Mouse (Mus musculus): ENCODE data around the gene Acsf3.

DNA sequence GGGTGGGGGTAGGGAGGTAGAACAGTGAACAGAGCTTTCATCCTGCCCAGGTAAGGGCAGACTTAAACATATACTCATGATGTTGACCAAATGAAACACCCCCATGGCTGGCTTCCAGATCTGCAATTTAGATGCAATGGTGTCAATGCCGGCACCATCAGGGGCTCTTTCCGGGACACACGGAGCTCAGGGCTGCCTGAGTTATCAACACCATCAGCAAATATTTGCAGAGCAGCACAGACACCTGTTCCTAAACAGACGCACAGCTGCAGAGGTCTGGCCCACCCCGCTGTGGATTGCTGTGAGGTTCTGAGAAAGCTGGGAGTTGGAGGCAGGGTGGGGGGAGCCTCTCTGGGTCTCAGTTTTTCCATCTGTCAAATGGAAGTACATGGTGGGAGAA is 9.1 kb upstream of the Acsf3 start:
- TF ChIP-seq EP300 (IDR thresholded peaks at IDR 0.05; ENCODE audit: insufficient read depth, low read depth, low read length) (no peak), POLR2A (IDR thresholded peaks at IDR 0.05; ENCODE audit: insufficient read depth, low read length) (no peak)

Data from ES-Bruce4 (cell line).